Mouse (Mus musculus) gastrocnemius, postnatal 10 days (tissue): Measurements from ENCODE around the gene Cog5. TPM values are rescaled to one million over a fixed set of nuclear protein-coding genes. Genes with fewer than 3 reads are reported as not detected.
A peak's percentile ranks its signal among the peaks of the same experiment; 100 is the strongest.
"Not testable (repeated sequence)": the region's sequence is repeated elsewhere in the genome, so short reads cannot be mapped to it uniquely, and the experiment has no call there.

Source experiments
- DNase-seq: peaks from one replicate; pipeline ENCODE4 v3.0.0; 2021; ENCODE audit warnings: mixed read lengths
- long read RNA-seq, 2 experiments: library from polyadenylated mRNA; stranded (forward); transcript quantifications; one replicate each; pipeline ENCODE4 v2.0.0; 2021
- total RNA-seq, 2 experiments: library from RNA; stranded (reverse); gene quantifications; 2 replicates each; pipeline ENCODE4 v1.2.3; 2021

Gene Cog5
- 10 to 100 TPM; 24.9 to 26.4 TPM for total RNA-seq
- long read RNA-seq, experiment 1, partial matches to known transcripts = 4 of 17 reads
- long read RNA-seq, experiment 1, other reads (novel, unspliced or antisense) = 8 of 17 reads
- long read RNA-seq, experiment 2, partial matches to known transcripts = 3 of 11 reads
- long read RNA-seq, experiment 2, other reads (novel, unspliced or antisense) = 7 of 11 reads

- peak; percentile 95 for DNase-seq
Measured at GRCm38 (mm10) chr12:31654197-31654964, at the start of gene Cog5, which contains the start of gene Dus4l. Gene Cog5, plus strand, starts transcription at chr12:31654869. Gene Dus4l, minus strand, starts transcription at chr12:31654826.

GRCm38 (mm10) chr12:31604894-31605293, 49.8 kb upstream of the Cog5 start:
- DNase-seq = no peak

- DNase-seq = no peak
Measured at GRCm38 (mm10) chr12:31608138-31608537, 46.5 kb upstream of the Cog5 start.

GRCm38 (mm10) chr12:31613353-31613752, 41.3 kb upstream of the Cog5 start:
- DNase-seq = no peak

- DNase-seq = no peak
Measured at GRCm38 (mm10) chr12:31620106-31620505, 34.6 kb upstream of the Cog5 start.

GRCm38 (mm10) chr12:31625016-31625415, 29.7 kb upstream of the Cog5 start:
- DNase-seq = no peak

GRCm38 (mm10) chr12:31628396-31628795, 26.3 kb upstream of the Cog5 start:
- not testable (repeated sequence) for DNase-seq

- DNase-seq = peak; percentile 6
Measured at GRCm38 (mm10) chr12:31633970-31634342, 20.7 kb upstream of the Cog5 start.

- peak; percentile 82 for DNase-seq
Measured at GRCm38 (mm10) chr12:31634343-31635239, 20.1 kb upstream of the Cog5 start, which contains the start of gene Bcap29. Gene Bcap29, minus strand, starts transcription at chr12:31634658.

GRCm38 (mm10) chr12:31635240-31635607, 19.4 kb upstream of the Cog5 start:
- DNase-seq = no peak

- no peak for DNase-seq
Measured at GRCm38 (mm10) chr12:31653611-31654010, 1.1 kb upstream of the Cog5 start.

GRCm38 (mm10) chr12:31654965-31655477, 352 bp downstream of the Cog5 start:
- no peak for DNase-seq

GRCm38 (mm10) chr12:31656841-31657240, 2.2 kb downstream of the Cog5 start:
- DNase-seq = no peak

GRCm38 (mm10) chr12:31665999-31666398, 11.3 kb downstream of the Cog5 start:
- no peak for DNase-seq

- DNase-seq = no peak
Measured at GRCm38 (mm10) chr12:31667187-31667586, 12.5 kb downstream of the Cog5 start.

- DNase-seq = no peak
Measured at GRCm38 (mm10) chr12:31686679-31687078, 32.0 kb downstream of the Cog5 start.

- no peak for DNase-seq
Measured at GRCm38 (mm10) chr12:31693278-31693677, 38.6 kb downstream of the Cog5 start.

GRCm38 (mm10) chr12:31700623-31701347, 46.1 kb downstream of the Cog5 start:
- DNase-seq = no peak

- no peak for DNase-seq
Measured at GRCm38 (mm10) chr12:31701411-31701810, 46.7 kb downstream of the Cog5 start.

- no peak for DNase-seq
Measured at GRCm38 (mm10) chr12:31703904-31704303, 49.2 kb downstream of the Cog5 start.

GRCm38 (mm10) chr12:31706168-31706567, 51.5 kb downstream of the Cog5 start:
- DNase-seq = no peak

GRCm38 (mm10) chr12:31707531-31707930, 52.9 kb downstream of the Cog5 start:
- DNase-seq = no peak
